Mouse (Mus musculus) ES-E14 (cell line): Measurements from ENCODE around the gene Gxylt2. TPM values are rescaled to one million over a fixed set of nuclear protein-coding genes. Genes with fewer than 3 reads are reported as not detected.

Experiments used
- DNase-seq: peaks from one replicate; pipeline ENCODE4 v3.0.0-alpha.2; 2013; ENCODE audit warnings: low read depth, low spot score
- H3K27ac ChIP-seq: 2 replicates; pipeline ENCODE4 v1.5.1; 2012; ENCODE audit warnings: low read depth, mild to moderate bottlenecking, low read length, moderate library complexity, mixed read lengths; ENCODE audit not compliant: poor library complexity, insufficient read depth, severe bottlenecking
- H3K36me3 ChIP-seq: 2 replicates; pipeline ENCODE4 v1.6.1; 2012; ENCODE audit warnings: mild to moderate bottlenecking, low read length, moderate library complexity, mixed read lengths; ENCODE audit not compliant: control insufficient read depth, poor library complexity, insufficient read depth, severe bottlenecking
- H3K4me1 ChIP-seq, 2 experiments: fragments of 150-350 bp in 1 of 2; sonication (generic) in 1 of 2; 2 replicates each; pipeline ENCODE4 v1.6.1; 2012; ENCODE audit warnings: low read length in 2 of 2, mild to moderate bottlenecking in 1 of 2, mixed read lengths in 1 of 2; ENCODE audit not compliant: control insufficient read depth in 2 of 2, insufficient read depth in 2 of 2, poor library complexity in 1 of 2
- H3K4me3 ChIP-seq, 2 experiments: fragments of 150-350 bp in 1 of 2; sonication (generic) in 1 of 2; 2 replicates each; pipeline ENCODE4 v1.5.1; 2012; ENCODE audit warnings: low read length in 2 of 2, low read depth in 1 of 2, mild to moderate bottlenecking in 1 of 2, mixed read lengths in 1 of 2; ENCODE audit not compliant: insufficient read depth in 1 of 2, poor library complexity in 1 of 2, severe bottlenecking in 1 of 2
- H3K9ac ChIP-seq: 2 replicates; pipeline ENCODE4 v1.6.1; 2012; ENCODE audit warnings: low read depth, mild to moderate bottlenecking, low read length, mixed read lengths; ENCODE audit not compliant: poor library complexity, insufficient read depth, severe bottlenecking
- H3K9me3 ChIP-seq: fragments of 150-350 bp; sonication (generic); 2 replicates; pipeline ENCODE4 v1.6.1; 2012; ENCODE audit warnings: low read depth, mild to moderate bottlenecking, low read length; ENCODE audit not compliant: control insufficient read depth, insufficient read depth
- CHD2 ChIP-seq: IDR thresholded peaks from 2 replicates; pipeline ENCODE4 v1.6.1; 2014; ENCODE audit warnings: mild to moderate bottlenecking, low read depth, low read length, inconsistent platforms
- HCFC1 ChIP-seq: IDR thresholded peaks from 2 replicates; pipeline ENCODE4 v1.6.1; 2012; ENCODE audit warnings: low read length, inconsistent platforms, borderline replicate concordance; ENCODE audit not compliant: insufficient read depth
- MAFK ChIP-seq: IDR thresholded peaks from 2 replicates; pipeline ENCODE4 v1.6.1; 2014; ENCODE audit warnings: mild to moderate bottlenecking, low read depth, low read length, inconsistent platforms; ENCODE audit not compliant: insufficient read depth
- ZC3H11A ChIP-seq: IDR thresholded peaks from 2 replicates; pipeline ENCODE4 v1.6.1; 2012; ENCODE audit warnings: low read depth, mild to moderate bottlenecking, inconsistent platforms, low read length, borderline replicate concordance
- ZNF384 ChIP-seq: IDR thresholded peaks from 2 replicates; pipeline ENCODE4 v1.6.1; 2012; ENCODE audit warnings: low read depth, low read length, inconsistent platforms
- in situ Hi-C, 2 experiments: fragments of 600-800 bp; cut with MboI; formaldehyde crosslinking; loops; one replicate each; pipeline ENCODE4 v1.15.1; 2025; ENCODE audit warnings: low sequenced_read_pairs in 2 of 2, inconsistent platforms in 1 of 2; ENCODE audit not compliant: unreplicated experiment in 2 of 2
- total RNA-seq: library from RNA; depleted of rRNA; stranded (reverse); fragments of 300-350 nt; gene quantifications from 2 replicates; pipeline ENCODE4 v1.2.3, GENCODE M21; 2012; rRNA removed

Gxylt2 gene
- 0.58 and 1.3 TPM in 2 replicates for total RNA-seq

GRCm38 (mm10) chr6:100704574-100705365, at the start of gene Gxylt2:
Gene Gxylt2, plus strand, starts transcription at chr6:100704734.
- Histone ChIP-seq H3K27ac (no peak within 1 kb of the TSS), H3K9me3 (no peaks in the 10 kb centered on the region), H3K36me3 (no peaks in the 10 kb centered on the region), H3K4me3 (peak within 1 kb of the TSS; percentile 58 to 78), H3K4me1 (no peaks in the 10 kb centered on the region), H3K9ac (peak within 1 kb of the TSS; percentile 66)
- in situ Hi-C loops = no loop called here
- DNase-seq = peak; percentile 27
- TF ChIP-seq CHD2 (no peak), MAFK (no peak), ZNF384 (no peak), HCFC1 (no peak), ZC3H11A (no peak)

GRCm38 (mm10) chr6:100660395-100660794, 44.1 kb upstream of the Gxylt2 start:
- in situ Hi-C loops = no loop called here
- no peaks in the 10 kb centered on the region for H3K4me1 ChIP-seq
- DNase-seq = no peak
- no peak overlapping the region for H3K4me3 ChIP-seq
- H3K9me3 ChIP-seq = no peaks in the 10 kb centered on the region
- H3K36me3 ChIP-seq = peaks cover 15% of the 10 kb centered on the region
- TF ChIP-seq MAFK (no peak), HCFC1 (no peak), CHD2 (no peak), ZC3H11A (no peak), ZNF384 (no peak)
- H3K9ac ChIP-seq = no peak overlapping the region
- H3K27ac ChIP-seq = no peak overlapping the region

GRCm38 (mm10) chr6:100662224-100662623, 42.3 kb upstream of the Gxylt2 start:
- H3K27ac ChIP-seq = no peak overlapping the region
- TF ChIP-seq HCFC1 = no peak
- no peak for TF ChIP-seq CHD2
- no peak for TF ChIP-seq MAFK
- no peak for TF ChIP-seq ZC3H11A
- no peak for TF ChIP-seq ZNF384
- no peaks in the 10 kb centered on the region for H3K9me3 ChIP-seq
- no peak for DNase-seq
- peaks cover 15% of the 10 kb centered on the region for H3K36me3 ChIP-seq
- no peaks in the 10 kb centered on the region for H3K4me1 ChIP-seq
- in situ Hi-C loops = no loop called here
- no peak overlapping the region for H3K4me3 ChIP-seq
- H3K9ac ChIP-seq = no peak overlapping the region

GRCm38 (mm10) chr6:100667644-100668043, 36.9 kb upstream of the Gxylt2 start:
- H3K27ac ChIP-seq = no peak overlapping the region
- no peaks in the 10 kb centered on the region for H3K9me3 ChIP-seq
- in situ Hi-C loops = no loop called here
- TF ChIP-seq ZC3H11A (no peak), HCFC1 (no peak), MAFK (no peak), ZNF384 (no peak), CHD2 (no peak)
- no peak overlapping the region for H3K9ac ChIP-seq
- DNase-seq = no peak
- 0 out of 4 replicates have a peak, but pooled peaks cover 0 to 2% of the 10 kb centered on the region in 2 experiments for H3K4me1 ChIP-seq
- H3K4me3 ChIP-seq = no peak overlapping the region
- H3K36me3 ChIP-seq = peaks cover 10% of the 10 kb centered on the region
